In the genomic region with DNA sequence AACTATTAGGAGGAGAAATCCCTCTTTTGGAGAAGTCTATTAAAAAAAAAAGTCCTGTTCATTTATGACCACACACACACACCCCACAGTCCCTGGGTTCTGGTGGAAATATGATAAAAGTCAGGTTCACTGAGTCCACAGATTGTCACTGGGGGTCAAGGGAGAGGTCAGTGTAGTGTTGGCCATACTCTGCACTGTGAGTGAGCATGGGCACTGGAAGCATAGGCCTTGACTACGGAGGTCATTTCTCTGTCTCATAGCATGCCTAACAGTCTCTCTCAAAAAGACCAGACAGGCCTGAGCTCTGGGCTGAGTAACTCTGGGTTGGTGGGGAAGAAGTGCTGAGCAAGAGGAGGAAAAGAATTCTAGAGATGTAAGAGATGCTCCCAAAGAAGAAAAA, we compare ENCODE assay signal across 8 mouse cellular contexts. TPM values are rescaled to one million over a fixed set of nuclear protein-coding genes. Genes with fewer than 3 reads are reported as not detected.
DNase-seq lines count a peak whose midpoint lies in the region; ATAC-seq and TF ChIP-seq lines count a peak whose summit lies in the region.

No protein-coding gene starts in this region.

- H3K36me3 ChIP-seq in heart, embryonic 13.5 days: peaks cover 6% of the 10 kb centered on the region; the same call in 1 of the 2 replicates
- peaks cover 15% of the 10 kb centered on the region for H3K36me3 ChIP-seq in embryonic facial prominence, embryonic 10.5 days (replicated peaks)
- H3K36me3 ChIP-seq in hindbrain, postnatal 0 days (ENCODE audit: insufficient read depth, low read length): no peaks in the 10 kb centered on the region
- no peaks in the 10 kb centered on the region for H3K36me3 ChIP-seq in midbrain, embryonic 16.5 days (ENCODE audit: control insufficient read depth, insufficient read depth, low read length)

- peaks cover 44% of the 10 kb centered on the region for H3K4me1 ChIP-seq in heart, embryonic 13.5 days
- H3K4me1 ChIP-seq in embryonic facial prominence, embryonic 10.5 days: peaks cover 54% of the 10 kb centered on the region
- H3K4me1 ChIP-seq in hindbrain, postnatal 0 days (ENCODE audit: insufficient read depth, low read length): peaks cover 17% of the 10 kb centered on the region
- H3K4me1 ChIP-seq in midbrain, embryonic 16.5 days (ENCODE audit: control insufficient read depth, insufficient read depth, low read length): peaks cover 42% of the 10 kb centered on the region

- H3K9ac ChIP-seq in heart, embryonic 13.5 days: peak overlapping the region; percentile 100
- H3K9ac ChIP-seq in hindbrain, postnatal 0 days (replicated peaks; ENCODE audit: low read length): peak overlapping the region; percentile 100
- no peak overlapping the region; the same call in none of the 2 replicates for H3K9ac ChIP-seq in midbrain, embryonic 16.5 days (ENCODE audit: low read depth, low read length)

- intact Hi-C loops in gastrocnemius, postnatal 36 days (cut with DNase I): no loop called here

- no peaks in the 10 kb centered on the region for H3K9me3 ChIP-seq in heart, embryonic 13.5 days
- no peaks in the 10 kb centered on the region for H3K9me3 ChIP-seq in embryonic facial prominence, embryonic 10.5 days
- H3K9me3 ChIP-seq in hindbrain, postnatal 0 days (ENCODE audit: low read length): no peaks in the 10 kb centered on the region
- no peaks in the 10 kb centered on the region for H3K9me3 ChIP-seq in midbrain, embryonic 16.5 days (replicated peaks; ENCODE audit: control insufficient read depth, low read length, poor library complexity, severe bottlenecking)

- 0 out of 2 replicates have a peak, but pooled peaks cover 3% of the 10 kb centered on the region for H3K27me3 ChIP-seq in heart, embryonic 13.5 days (replicated peaks)
- peaks cover 11% of the 10 kb centered on the region; the same call in 1 of the 2 replicates for H3K27me3 ChIP-seq in embryonic facial prominence, embryonic 10.5 days (replicated peaks; ENCODE audit: low read depth, poor library complexity, severe bottlenecking)
- H3K27me3 ChIP-seq in hindbrain, postnatal 0 days (ENCODE audit: insufficient read depth, low read length): no peaks in the 10 kb centered on the region
- no peaks in the 10 kb centered on the region for H3K27me3 ChIP-seq in midbrain, embryonic 16.5 days (ENCODE audit: control insufficient read depth, insufficient read depth, low read depth, low read length)

- DNase-seq in heart, adult 8-10 months (ENCODE audit: low spot score): no peak
- no peak for DNase-seq in embryonic facial prominence, embryonic 10.5 days (ENCODE audit: low spot score)
- DNase-seq in hindbrain, postnatal 0 days (ENCODE audit: low spot score): no peak
- no peak for DNase-seq in gastrocnemius, postnatal 36 days
- no peak for DNase-seq in thymus, adult 18-20 months
- DNase-seq in thymus, postnatal 10 days (ENCODE audit: low spot score in 2 of 2): no peak

- H3K4me3 ChIP-seq in heart, embryonic 13.5 days: peak overlapping the region; percentile 100
- peak overlapping the region; percentile 100 for H3K4me3 ChIP-seq in embryonic facial prominence, embryonic 10.5 days
- H3K4me3 ChIP-seq in hindbrain, postnatal 0 days (ENCODE audit: low read length): peak overlapping the region; percentile 99
- peak overlapping the region; percentile 100 for H3K4me3 ChIP-seq in midbrain, embryonic 16.5 days (ENCODE audit: low read depth, low read length)

- no peak overlapping the region for H3K27ac ChIP-seq in heart, embryonic 13.5 days (replicated peaks)
- peak overlapping the region; percentile 99 for H3K27ac ChIP-seq in embryonic facial prominence, embryonic 10.5 days (replicated peaks)
- H3K27ac ChIP-seq in hindbrain, postnatal 0 days: no peak overlapping the region
- no peak overlapping the region for H3K27ac ChIP-seq in midbrain, embryonic 16.5 days (ENCODE audit: low read length)

- peak overlapping the region; percentile 85 for H3K4me2 ChIP-seq in heart, embryonic 13.5 days
- peak overlapping the region; percentile 62 for H3K4me2 ChIP-seq in hindbrain, postnatal 0 days (ENCODE audit: low read depth, low read length)
- H3K4me2 ChIP-seq in midbrain, embryonic 16.5 days (ENCODE audit: low read length): peak overlapping the region; percentile 78

- no peak for TF ChIP-seq CTCF in hindbrain, postnatal 0 days (IDR thresholded peaks at IDR 0.05; ENCODE audit: low read depth)

- 63% methylated on average over 1 of the region's 1 CpGs for WGBS in heart, embryonic 13.5 days
- 71% methylated on average over 1 of the region's 1 CpGs for WGBS in embryonic facial prominence, embryonic 10.5 days
- 40% methylated on average over 1 of the region's 1 CpGs for WGBS in hindbrain, postnatal 0 days
- 59% methylated on average over 1 of the region's 1 CpGs for WGBS in midbrain, embryonic 16.5 days

- no peak for ATAC-seq in heart, embryonic 13.5 days (ENCODE audit: extremely low read depth, insufficient number of reproducible peaks, low FRiP score, low TSS enrichment)
- no peak for ATAC-seq in hindbrain, postnatal 0 days
- ATAC-seq in midbrain, embryonic 16.5 days: no peak

RNA-seq across cellular contexts. Expression of a gene that starts 1.9 kb away (rescaled TPM):
- polyA plus RNA-seq in heart, embryonic 13.5 days (2015; fragmentation: Nextera tagmentation; extraction: Ambion mirVana): 2.4 TPM in 2 replicates
- 1 to 10 TPM in 3 of 4 experiments, under 1 TPM in 1; 0.87 to 3.9 (median 1.6) TPM for total RNA-seq in heart, adult 8-10 months (2022)
- 0.88 and 1.8 TPM in 2 replicates for polyA plus RNA-seq in embryonic facial prominence, embryonic 10.5 days (2016; fragmentation: Nextera tagmentation; extraction: Ambion mirVana)
- 2.0 and 4.3 TPM in 2 replicates for total RNA-seq in hindbrain, postnatal 0 days (2014; rRNA removed)
- 2.1 and 2.4 TPM in 2 replicates for polyA plus RNA-seq in hindbrain, postnatal 0 days (2015; fragmentation: Nextera tagmentation; extraction: Ambion mirVana)
- polyA plus RNA-seq in midbrain, embryonic 16.5 days (2015; fragmentation: Nextera tagmentation; extraction: Ambion mirVana): 1.8 TPM in 2 replicates
- total RNA-seq in gastrocnemius, postnatal 36 days (2021): under 1 TPM; 0.79 to 0.81 TPM

RNA-seq across cellular contexts. Expression of a gene that starts 2.6 kb away (rescaled TPM):
- polyA plus RNA-seq in heart, embryonic 13.5 days (2015; fragmentation: Nextera tagmentation; extraction: Ambion mirVana): 9.5 and 10.4 TPM in 2 replicates
- 100 to 1,000 TPM in 3 of 4 experiments, 10 to 100 TPM in 1; 94.2 to 109 (median 105) TPM for total RNA-seq in heart, adult 8-10 months (2022)
- 24.5 and 26.1 TPM in 2 replicates for polyA plus RNA-seq in embryonic facial prominence, embryonic 10.5 days (2016; fragmentation: Nextera tagmentation; extraction: Ambion mirVana)
- 60.3 and 67.8 TPM in 2 replicates for total RNA-seq in hindbrain, postnatal 0 days (2014; rRNA removed)
- polyA plus RNA-seq in hindbrain, postnatal 0 days (2015; fragmentation: Nextera tagmentation; extraction: Ambion mirVana): 24.9 and 25.3 TPM in 2 replicates
- polyA plus RNA-seq in midbrain, embryonic 16.5 days (2015; fragmentation: Nextera tagmentation; extraction: Ambion mirVana): 32.7 and 36.1 TPM in 2 replicates
- 100 to 1,000 TPM in 1 of 2 experiments, 10 to 100 TPM in 1; 71.5 to 114 TPM for total RNA-seq in gastrocnemius, postnatal 36 days (2021)
